Mouse (Mus musculus) CD4-positive, CD25-positive, alpha-beta regulatory T cell (primary cell): ENCODE measurements around the gene Prkra. TPM values are rescaled to one million over a fixed set of nuclear protein-coding genes. Genes with fewer than 3 reads are reported as not detected.

ENCODE experiments used
- polyA plus RNA-seq: library from polyadenylated mRNA; unstranded; fragments of 100-300 nt; shearing (Covaris generic); gene quantifications from one replicate; pipeline ENCODE4 v1.2.1, GENCODE M21; 2017

Prkra gene
- 8.2 TPM for polyA plus RNA-seq

DNA sequence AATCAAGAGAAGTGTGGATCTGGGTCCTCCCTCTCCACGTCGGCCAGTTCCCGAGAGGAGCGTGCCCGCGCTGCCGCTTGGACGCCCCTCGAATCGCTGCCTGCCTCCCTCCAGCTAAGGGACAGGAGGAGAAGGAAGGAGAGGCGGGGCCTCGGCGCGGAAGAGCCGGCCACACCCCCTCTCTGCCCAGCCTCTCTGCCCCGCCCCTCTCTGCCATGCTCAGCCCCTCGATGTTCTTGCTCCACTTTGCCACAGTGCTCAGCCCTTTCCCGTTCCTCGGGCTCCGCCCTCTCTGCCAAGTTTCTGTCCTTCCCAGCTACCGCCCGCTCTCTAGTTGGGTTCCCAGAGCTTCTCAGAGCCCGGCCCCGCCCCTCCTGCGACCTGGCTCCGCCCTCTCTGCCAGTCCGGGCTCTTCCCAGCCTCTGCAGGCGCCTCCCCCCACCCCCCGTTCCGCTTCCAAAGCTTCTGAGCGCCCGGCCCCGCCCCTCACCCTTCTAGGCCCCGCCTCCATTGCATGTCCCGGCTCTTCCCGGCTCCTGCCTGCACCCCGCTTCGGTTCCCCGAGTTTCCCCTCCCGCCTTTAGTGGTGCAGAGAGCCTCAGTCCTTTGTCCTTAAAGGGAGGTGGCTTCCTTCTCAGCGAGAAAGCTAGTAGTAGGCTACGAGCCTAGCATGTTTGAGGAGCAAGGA lies at the start of gene Prkra, which contains the start of gene Pjvk:
Gene Prkra, minus strand, starts transcription at position 133 of the 688 bp plus-strand sequence.
Gene Pjvk, plus strand, starts transcription at position 594 of the 688 bp plus-strand sequence.

DNA sequence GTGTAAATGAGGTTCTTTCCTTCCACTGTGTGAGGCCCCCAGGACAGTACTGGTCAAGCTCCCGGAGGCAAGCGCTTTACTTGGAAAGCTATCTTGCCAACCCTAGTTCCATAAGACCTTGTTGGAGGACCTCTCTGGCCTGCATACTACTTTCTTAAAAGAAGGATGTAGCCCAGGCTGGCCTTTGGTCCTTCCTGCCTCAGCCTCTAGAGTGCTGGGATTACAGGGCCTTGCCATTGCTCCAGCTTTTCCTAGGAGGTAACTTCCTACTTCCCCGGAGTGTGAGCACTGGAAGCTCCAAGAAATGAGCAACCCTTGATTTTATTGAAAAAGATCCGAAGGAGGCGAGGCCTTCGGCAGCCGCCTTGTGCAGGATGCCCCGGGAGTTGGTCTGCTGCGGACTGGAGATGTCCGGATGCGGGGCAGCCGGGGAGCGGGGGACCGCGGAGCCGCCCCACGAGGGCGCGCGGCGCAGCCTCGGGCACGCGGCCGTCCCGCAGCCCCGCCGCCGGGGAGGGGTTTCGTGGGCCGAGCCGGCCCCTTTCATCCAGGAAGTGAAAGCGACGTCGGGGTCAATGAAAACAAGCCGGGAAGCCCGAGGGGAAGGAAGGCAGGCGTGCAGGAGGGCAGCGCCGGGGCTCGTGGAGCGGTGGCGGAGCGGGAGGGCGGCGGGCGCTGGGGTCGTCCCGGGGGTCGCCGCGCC lies 27.1 kb upstream of the Prkra start, which contains the start of gene Plekha3:
Gene Plekha3, plus strand, starts transcription at position 557 of the 703 bp plus-strand sequence.

DNA sequence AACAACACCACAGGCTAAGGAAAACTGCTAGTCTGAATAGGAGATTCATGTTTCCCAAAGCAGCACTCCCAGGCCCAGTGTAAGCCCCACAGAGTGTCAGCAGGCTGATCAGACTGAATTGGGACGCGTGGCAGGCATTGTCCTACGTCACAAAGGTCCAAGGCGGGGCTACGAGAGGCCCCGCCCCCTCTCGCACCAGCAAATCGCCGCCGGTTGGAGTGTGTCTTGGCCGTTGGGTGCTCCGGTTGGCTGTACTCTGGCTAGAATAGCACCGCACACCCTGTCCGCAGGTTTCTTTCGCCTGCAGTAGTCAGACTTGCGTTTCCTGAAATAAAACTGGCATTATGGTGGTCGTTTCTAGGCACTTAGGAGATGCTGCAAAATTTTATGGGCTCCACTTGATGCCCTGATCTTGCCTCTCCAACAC lies 25.2 kb upstream of the Prkra start, which contains the start of gene Fkbp7:
Gene Fkbp7, minus strand, starts transcription at position 151 of the 427 bp plus-strand sequence.

Other genes starting within 250 kb of the Prkra start
- gene Osbpl6, start 241.5 kb downstream of the Prkra start, polyA plus RNA-seq = 0.31 TPM
- gene Pjvk, start 461 bp upstream of the Prkra start, polyA plus RNA-seq = not detected
- 4.2 TPM for gene Fkbp7, start 25.1 kb upstream of the Prkra start, polyA plus RNA-seq
- 45.9 TPM for gene Plekha3, start 27.3 kb upstream of the Prkra start, polyA plus RNA-seq